Mouse (Mus musculus): ENCODE measurements around the gene Rfx1. TPM values are rescaled to one million over a fixed set of nuclear protein-coding genes. Genes with fewer than 3 reads are reported as not detected.

Gene Rfx1
- total RNA-seq (2021), result 10 to 100 TPM; 24.0 to 30.9 TPM

- peak; percentile 99 to 100 for DNase-seq
These were observed at the start of gene Rfx1 for GRCm38 (mm10) chr8:84066291-84066930. Gene Rfx1, plus strand, starts transcription at chr8:84066834.

GRCm38 (mm10) chr8:84019738-84020137 is 46.9 kb upstream of the Rfx1 start:
- no peak for DNase-seq

DNA sequence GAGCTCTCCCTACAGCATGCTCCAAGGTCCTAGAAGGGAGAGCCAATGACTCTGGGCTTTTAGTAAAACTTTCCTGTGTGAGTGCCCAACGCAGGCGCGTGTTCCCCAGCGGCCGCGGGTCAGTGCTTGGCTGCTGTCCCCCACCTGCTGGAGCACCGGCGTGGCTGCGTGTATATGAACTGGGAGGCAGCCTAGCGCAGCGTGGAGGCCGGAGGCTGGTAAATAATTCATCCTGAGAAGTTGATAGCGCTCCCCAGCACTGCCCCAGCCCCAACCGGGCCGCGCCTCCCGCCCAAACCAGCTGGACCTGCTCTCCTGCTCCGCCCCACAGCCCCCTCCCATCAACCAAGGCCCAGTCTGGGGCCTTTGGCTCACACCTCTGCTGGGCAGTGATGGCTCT is 45.5 kb upstream of the Rfx1 start, which contains the start of gene Palm3:
TSS of gene Palm3 (plus strand) at position 376 of the 400 bp plus-strand sequence.
- DNase-seq, result no peak

DNA sequence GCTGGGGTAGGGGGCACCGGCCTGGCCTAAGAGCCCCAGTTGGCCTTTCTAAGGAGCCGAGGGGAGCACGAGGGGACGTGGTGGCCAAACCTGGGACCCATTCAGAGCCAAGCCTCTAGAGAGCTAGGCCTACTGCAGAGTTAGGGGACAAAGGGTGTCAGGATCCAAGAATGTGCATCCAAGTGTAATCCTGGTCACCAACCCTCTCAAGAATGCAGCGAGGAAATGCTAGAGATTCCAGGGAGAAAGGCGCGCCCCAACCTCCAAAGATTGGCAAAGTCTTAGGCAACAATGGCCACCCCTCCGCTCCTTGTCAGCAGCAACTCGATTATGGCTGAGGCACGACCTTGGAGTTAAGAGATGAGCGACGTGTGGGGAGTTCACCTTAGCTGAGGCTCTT is 45.1 kb upstream of the Rfx1 start:
- DNase-seq, result no peak

- no peak for DNase-seq
These were observed 43.5 kb upstream of the Rfx1 start for GRCm38 (mm10) chr8:84023085-84023484.

DNA sequence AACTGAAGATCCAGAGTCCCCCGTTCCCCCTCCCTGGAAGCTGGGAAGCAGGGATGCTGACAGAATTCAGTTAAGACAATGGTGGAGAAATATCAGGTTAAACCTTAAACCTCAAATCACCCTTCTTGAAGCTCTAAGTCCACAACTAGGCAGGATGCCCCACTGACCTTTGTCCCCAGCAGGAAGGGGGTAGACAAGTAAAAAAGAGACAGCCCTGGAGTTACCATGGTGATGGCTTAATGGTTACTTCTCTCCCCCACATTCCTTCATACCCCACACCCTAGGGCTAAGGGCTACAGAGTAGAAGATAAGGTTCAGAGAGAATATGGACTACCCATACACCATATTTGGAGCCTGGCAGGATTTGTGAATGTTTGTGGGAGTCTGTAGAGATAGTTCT is 43.0 kb upstream of the Rfx1 start:
- DNase-seq, result no peak

- DNase-seq, result no peak
These were observed 42.5 kb upstream of the Rfx1 start for GRCm38 (mm10) chr8:84024171-84024570.

- no peak for DNase-seq
These were observed 40.8 kb upstream of the Rfx1 start for GRCm38 (mm10) chr8:84025863-84026262.

- no peak for DNase-seq
These were observed 39.2 kb upstream of the Rfx1 start for GRCm38 (mm10) chr8:84027449-84027848.

DNA sequence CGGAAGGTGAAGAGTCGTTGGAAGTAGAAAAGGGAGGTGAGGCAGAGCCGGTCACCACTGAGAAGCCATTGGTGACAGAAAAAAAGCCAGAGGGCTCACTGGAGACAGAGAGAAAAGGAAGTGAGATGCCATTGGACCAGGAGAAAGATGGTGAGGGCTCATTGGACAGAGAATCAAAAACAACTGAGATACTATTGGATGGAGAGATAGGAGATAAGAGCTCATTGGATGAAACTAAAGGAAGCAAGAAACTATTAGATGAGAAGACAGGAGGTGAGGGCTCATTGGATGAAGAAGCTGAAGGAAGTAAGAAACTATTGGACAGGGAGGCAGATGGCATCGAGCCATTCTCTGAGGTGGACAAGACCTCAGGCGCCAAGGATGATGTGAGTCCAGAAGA is 37.4 kb upstream of the Rfx1 start:
- no peak for DNase-seq

GRCm38 (mm10) chr8:84032777-84033176 is 33.9 kb upstream of the Rfx1 start:
- no peak for DNase-seq

DNA sequence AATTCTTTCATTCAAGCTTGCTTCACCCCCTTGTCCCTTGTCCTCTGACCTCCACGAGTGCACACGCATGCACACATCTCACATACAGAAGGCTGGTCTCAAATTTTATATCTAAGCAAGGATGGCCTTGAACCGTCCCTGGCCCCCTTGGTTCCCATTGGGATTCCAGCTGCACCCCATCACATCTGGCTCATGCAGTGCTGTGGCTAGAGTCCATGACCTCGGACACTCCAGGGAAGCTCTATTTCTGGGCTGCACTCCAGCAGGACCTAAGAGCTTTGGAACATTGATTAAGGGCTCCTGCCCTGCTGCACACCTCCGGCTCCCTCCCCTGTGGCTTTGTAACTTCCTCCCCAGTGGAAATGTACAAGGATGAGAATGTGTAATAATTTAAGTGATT is 28.6 kb upstream of the Rfx1 start:
- DNase-seq, result no peak

- DNase-seq, result peak; percentile 68 to 71
These were observed 27.6 kb upstream of the Rfx1 start for GRCm38 (mm10) chr8:84039050-84039449.

DNA sequence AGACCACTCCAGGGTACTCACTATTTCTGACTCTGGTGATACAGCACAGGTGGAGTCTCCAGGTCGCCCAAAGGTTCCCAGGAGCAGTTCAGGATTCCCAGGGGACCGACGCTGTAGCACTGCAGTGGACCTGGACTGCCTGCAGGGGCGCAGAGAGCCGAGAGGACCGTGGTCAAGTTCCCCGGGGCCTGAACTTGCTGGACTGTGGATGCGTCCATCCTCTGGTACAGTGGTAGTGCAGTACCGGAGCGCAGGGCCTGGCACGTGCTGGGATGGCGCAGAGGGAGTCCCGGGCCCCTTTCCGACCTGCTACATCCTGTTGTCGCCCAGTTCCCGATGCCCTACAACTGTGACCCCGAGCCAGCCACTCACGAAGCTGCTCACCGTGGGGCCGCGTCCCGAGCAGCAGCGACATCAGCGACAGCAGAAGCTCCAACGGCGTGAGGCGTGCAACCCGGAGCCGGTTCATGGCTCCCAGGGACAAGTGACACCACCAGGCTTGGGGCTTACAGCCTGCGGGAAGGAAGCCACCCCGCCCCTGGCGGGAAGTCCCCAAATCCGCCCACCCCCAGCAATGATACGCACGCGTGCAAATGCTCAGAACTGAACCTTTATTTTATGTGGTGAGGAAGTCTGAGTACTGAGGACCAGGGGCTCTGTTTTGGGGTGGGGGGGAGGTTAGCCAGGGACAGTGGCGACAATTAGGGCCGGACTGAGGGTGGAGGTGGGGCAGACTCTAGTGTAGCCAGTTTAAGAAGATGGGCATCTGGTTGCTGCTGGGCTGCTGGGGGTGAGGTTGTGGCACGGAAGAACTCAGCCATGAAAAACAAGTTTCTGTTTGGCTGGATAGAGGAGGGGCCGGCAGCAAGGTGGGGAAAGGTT is 24.3 kb upstream of the Rfx1 start, which contains the start of gene Il27ra:
TSS of gene Il27ra (minus strand) at position 524 of the 882 bp plus-strand sequence.
- peak; percentile 27 to 29 for DNase-seq

- DNase-seq, result no peak
These were observed 23.7 kb upstream of the Rfx1 start for GRCm38 (mm10) chr8:84042948-84043342.

GRCm38 (mm10) chr8:84044103-84044502 is 22.5 kb upstream of the Rfx1 start:
- DNase-seq, result no peak

DNA sequence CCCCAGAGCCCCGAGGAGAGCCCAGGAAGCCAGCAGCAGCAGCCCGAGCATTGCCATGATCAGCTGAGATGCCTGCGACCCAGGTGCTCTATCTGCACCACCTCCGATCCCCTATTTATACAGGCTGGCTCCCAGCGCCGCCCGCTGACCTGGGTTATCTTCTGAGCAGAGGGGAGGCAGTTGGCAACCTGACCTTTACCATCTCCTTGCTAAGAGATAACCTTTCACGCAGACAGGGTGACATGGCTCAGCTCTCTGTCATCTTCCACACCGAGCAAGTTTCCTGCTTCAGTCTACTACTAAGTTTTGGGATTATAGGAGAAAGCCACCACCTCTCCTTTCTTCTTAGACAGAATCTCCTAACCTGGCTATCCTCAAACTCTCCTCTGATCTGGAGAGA is 21.7 kb upstream of the Rfx1 start, which contains the start of gene Rln3:
TSS of gene Rln3 (minus strand) at position 101 of the 400 bp plus-strand sequence.
- no peak for DNase-seq

- no peak for DNase-seq
These were observed 20.1 kb upstream of the Rfx1 start for GRCm38 (mm10) chr8:84046505-84046904.

GRCm38 (mm10) chr8:84048171-84048570 is 18.5 kb upstream of the Rfx1 start:
- DNase-seq, result no peak

- DNase-seq, result no peak
These were observed 13.9 kb upstream of the Rfx1 start for GRCm38 (mm10) chr8:84052746-84053145.

DNA sequence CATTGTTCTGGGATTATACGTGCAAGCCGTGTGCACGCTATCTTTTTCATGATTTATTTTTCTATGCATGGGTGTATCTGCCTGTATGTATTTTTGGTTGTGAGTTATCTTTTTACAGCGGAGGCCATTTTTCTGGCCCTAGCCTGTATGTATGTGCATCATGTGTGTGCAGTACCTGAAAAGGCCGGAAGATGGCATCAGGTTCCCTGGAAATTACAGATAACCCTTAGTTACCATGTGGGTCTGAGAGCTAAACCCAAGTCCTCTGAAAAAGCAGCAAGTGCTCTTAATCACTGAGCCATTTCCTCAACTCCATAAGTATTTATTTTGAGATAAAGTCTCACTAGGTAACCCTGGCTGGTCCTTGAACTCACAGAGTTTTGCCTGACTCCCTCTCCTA is 13.4 kb upstream of the Rfx1 start:
- DNase-seq, result no peak

- DNase-seq, result no peak
These were observed 8.8 kb upstream of the Rfx1 start for GRCm38 (mm10) chr8:84057827-84058226.

DNA sequence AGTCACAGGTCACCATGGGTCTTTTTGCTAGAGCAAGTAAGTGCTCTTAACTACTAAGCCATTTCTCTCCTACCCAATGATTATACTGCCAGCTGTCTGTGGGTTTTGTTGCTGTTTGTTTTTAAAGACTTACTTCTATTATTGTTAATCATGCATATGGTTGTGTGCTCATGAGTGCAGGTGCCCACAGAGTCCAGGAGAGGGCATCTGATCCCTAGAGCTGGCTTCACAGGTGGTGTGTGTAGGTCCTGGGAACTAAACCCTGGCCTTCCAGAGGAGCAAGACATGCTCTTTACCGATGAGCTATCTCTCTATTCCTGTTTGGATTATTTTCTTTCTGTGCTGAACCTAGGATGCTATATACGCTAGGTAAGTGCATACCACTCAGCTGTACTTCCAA is 7.4 kb upstream of the Rfx1 start:
- no peak for DNase-seq

- DNase-seq, result no peak
These were observed 6.4 kb upstream of the Rfx1 start for GRCm38 (mm10) chr8:84060245-84060644.

Measured in layer of hippocampus, postnatal 36 days (tissue).